Mouse (Mus musculus): ENCODE measurements around the gene Epn1. TPM values are rescaled to one million over a fixed set of nuclear protein-coding genes. Genes with fewer than 3 reads are reported as not detected.

Gene Epn1
- total and polyA plus RNA-seq, 2 experiments from 2014 or later: 111 to 433 TPM

DNA sequence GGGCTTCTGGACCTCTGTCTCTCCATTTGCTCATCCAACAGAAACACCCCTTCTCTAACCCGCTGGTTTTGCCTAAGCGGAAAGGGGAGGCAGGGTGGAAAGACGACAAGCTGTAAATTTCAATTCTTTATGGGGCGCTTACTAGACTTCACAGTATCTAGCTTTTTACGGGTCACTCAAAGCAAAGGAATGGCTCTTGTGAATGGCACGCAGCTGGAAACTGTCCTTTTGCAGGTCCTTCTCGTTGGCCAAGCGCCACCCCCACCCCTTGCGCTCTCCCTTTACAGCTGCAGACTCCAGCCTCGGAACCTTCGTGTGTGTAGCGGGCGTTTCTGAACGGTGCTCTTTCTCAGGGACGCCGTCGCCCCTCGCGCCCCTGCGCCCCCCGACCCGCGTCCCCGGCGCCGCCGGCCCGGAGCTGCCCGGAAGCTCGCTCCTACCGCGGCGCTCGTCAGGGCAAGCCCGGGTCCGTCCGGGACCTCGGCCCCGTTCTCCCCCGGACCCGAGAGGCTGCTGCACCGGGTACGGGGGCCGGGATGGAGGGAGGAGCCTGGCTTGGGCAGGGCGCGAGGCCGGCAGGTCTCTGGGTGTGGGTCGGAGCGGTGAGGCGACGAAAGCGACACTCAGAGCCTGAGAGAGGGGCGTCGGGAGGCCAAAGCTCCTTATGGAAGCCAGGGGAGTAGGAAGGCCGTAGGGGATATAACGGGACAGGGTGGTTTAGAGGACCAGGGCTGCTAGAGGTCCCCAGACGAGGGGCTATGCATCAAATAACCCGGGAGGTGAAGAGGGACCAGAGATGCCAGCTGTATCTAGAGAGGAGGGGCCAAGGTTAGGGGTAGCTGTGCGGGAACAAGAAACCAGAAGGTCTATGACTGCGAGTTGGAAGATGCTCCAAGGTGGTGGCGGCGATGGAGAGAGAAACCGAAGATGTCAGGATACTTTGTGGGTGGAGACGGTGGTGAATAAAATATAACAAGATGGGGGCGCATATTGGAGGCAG lies 28.5 kb upstream of the Epn1 start, which contains the start of gene Zfp580:
Zfp580 (plus strand) TSS at position 346 of the 1,000 bp plus-strand sequence.
- Histone ChIP-seq H3K9me3 (ENCODE audit: low read length) (no peaks in the 10 kb centered on the region), H3K9ac (replicated peaks; ENCODE audit: low read length) (peak within 1 kb of the TSS; percentile 88), H3K36me3 (ENCODE audit: insufficient read depth, low read length) (no peaks in the 10 kb centered on the region), H3K4me1 (ENCODE audit: insufficient read depth, low read length) (peaks cover 24% of the 10 kb centered on the region), H3K27me3 (ENCODE audit: insufficient read depth, low read length) (peaks cover 11% of the 10 kb centered on the region; the same call in 1 of the 2 replicates), H3K4me3 (ENCODE audit: low read length) (peak within 1 kb of the TSS; percentile 80), H3K4me2 (ENCODE audit: low read depth, low read length) (peak within 1 kb of the TSS; percentile 90), H3K27ac (peak within 1 kb of the TSS; percentile 94)
- TF ChIP-seq CTCF (IDR thresholded peaks at IDR 0.05; ENCODE audit: low read depth): no peak
- ATAC-seq: peak; percentile 89
- WGBS: 1% methylated on average over 65 of the region's 65 CpGs
- DNase-seq (ENCODE audit: low spot score): peak; percentile 89

DNA sequence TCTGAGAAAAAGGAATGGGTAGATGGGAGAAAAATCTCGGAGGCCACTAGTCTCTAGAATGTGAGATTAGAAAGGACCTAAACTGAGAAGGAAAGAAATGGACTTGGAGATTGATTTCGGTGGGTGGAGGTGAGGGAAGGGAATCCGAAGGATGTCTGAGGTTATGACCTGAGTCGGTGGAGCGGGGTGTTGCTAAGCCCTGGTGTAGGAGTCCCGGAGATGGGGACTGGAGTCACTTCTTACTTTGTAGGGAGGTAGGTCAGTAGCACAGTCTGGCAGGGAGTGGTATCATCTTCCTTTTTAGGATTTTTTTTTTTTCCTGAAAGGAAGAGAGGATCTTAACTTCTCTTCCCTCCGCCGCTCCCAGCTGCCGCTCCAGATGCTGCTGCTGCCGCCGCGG lies 27.6 kb upstream of the Epn1 start:
- DNase-seq (ENCODE audit: low spot score) (no peak), ATAC-seq (no peak)
- no peaks in the 10 kb centered on the region for H3K9me3 ChIP-seq (ENCODE audit: low read length)
- H3K4me3 ChIP-seq (ENCODE audit: low read length): peak overlapping the region; percentile 80
- H3K4me2 ChIP-seq (ENCODE audit: low read depth, low read length): peak overlapping the region; percentile 90
- 6% methylated on average over 10 of the region's 12 CpGs for WGBS
- H3K4me1 ChIP-seq (ENCODE audit: insufficient read depth, low read length): peaks cover 29% of the 10 kb centered on the region
- peak overlapping the region; percentile 94; the same call in 1 of the 2 replicates for H3K27ac ChIP-seq
- H3K27me3 ChIP-seq (ENCODE audit: insufficient read depth, low read length): peaks cover 11% of the 10 kb centered on the region; the same call in 1 of the 2 replicates
- H3K36me3 ChIP-seq (ENCODE audit: insufficient read depth, low read length): no peaks in the 10 kb centered on the region
- H3K9ac ChIP-seq (replicated peaks; ENCODE audit: low read length): peak overlapping the region; percentile 88
- no peak for TF ChIP-seq CTCF (IDR thresholded peaks at IDR 0.05; ENCODE audit: low read depth)

DNA sequence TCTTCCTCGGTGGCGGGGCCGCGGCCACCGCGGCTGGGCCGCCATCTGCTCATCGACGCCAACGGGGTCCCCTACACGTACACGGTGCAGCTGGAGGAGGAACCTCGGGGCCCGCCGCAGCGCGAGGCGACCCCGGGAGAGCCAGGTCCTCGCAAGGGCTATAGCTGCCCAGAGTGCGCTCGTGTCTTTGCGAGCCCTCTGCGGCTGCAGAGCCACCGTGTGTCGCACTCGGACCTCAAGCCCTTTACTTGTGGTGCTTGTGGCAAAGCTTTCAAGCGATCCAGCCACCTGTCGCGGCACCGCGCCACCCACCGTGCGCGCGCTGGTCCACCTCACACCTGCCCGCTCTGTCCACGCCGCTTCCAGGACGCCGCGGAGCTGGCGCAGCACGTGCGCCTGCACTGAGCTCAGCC lies 27.1 kb upstream of the Epn1 start:
- DNase-seq (ENCODE audit: low spot score) (no peak), ATAC-seq (no peak)
- Histone ChIP-seq H3K9me3 (ENCODE audit: low read length) (no peaks in the 10 kb centered on the region), H3K27me3 (ENCODE audit: insufficient read depth, low read length) (peaks cover 11% of the 10 kb centered on the region; the same call in 1 of the 2 replicates), H3K4me1 (ENCODE audit: insufficient read depth, low read length) (peaks cover 32% of the 10 kb centered on the region), H3K4me2 (ENCODE audit: low read depth, low read length) (peak overlapping the region; percentile 90), H3K36me3 (ENCODE audit: insufficient read depth, low read length) (no peaks in the 10 kb centered on the region), H3K4me3 (ENCODE audit: low read length) (peak overlapping the region; percentile 80), H3K9ac (replicated peaks; ENCODE audit: low read length) (peak overlapping the region; percentile 88), H3K27ac (peak overlapping the region; percentile 94)
- 4% methylated on average over 45 of the region's 45 CpGs for WGBS
- no peak for TF ChIP-seq CTCF (IDR thresholded peaks at IDR 0.05; ENCODE audit: low read depth)

GRCm38 (mm10) chr7:5053456-5054179 lies 26.4 kb upstream of the Epn1 start:
- Histone ChIP-seq H3K27me3 (ENCODE audit: insufficient read depth, low read length) (peaks cover 11% of the 10 kb centered on the region; the same call in 1 of the 2 replicates), H3K27ac (peak overlapping the region; percentile 49), H3K9me3 (ENCODE audit: low read length) (no peaks in the 10 kb centered on the region), H3K4me1 (ENCODE audit: insufficient read depth, low read length) (peaks cover 38% of the 10 kb centered on the region), H3K36me3 (ENCODE audit: insufficient read depth, low read length) (no peaks in the 10 kb centered on the region), H3K9ac (replicated peaks; ENCODE audit: low read length) (peak overlapping the region; percentile 88), H3K4me3 (ENCODE audit: low read length) (peak overlapping the region; percentile 80), H3K4me2 (ENCODE audit: low read depth, low read length) (peak overlapping the region; percentile 90)
- no peak for TF ChIP-seq CTCF (IDR thresholded peaks at IDR 0.05; ENCODE audit: low read depth)
- 10% methylated on average over 32 of the region's 32 CpGs for WGBS
- DNase-seq (ENCODE audit: low spot score): peak; percentile 60
- ATAC-seq: no peak

DNA sequence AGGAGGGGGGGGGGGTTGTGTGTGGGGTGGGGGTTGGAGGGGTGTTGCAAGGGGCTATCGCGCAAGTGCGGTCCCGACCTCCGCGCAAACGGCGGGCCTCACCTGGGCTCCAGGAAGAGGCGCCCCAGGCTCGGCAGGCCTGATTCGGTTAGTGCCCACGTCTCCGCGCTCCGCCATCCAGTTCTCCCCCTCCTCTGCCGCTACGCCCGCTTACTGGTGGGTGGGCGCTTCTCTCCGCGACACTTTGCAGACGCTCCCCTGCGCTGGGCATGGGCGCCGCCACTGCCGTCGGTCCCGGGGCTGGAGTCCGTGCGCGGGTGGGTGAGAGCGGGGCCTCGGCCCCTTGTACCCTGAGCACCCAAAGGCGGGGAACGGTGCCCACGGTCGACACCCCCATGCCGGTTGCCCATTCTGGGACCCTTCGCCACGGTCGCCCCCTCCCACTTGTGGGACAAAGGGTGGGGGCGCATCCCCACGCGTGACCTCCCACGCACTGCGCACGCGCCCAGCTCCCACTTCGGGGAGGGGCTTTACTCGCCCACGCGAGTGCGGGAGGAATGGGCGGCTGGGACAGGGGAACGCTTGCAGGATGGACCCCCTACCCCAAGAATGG lies 23.3 kb upstream of the Epn1 start:
- Histone ChIP-seq H3K27ac (peak overlapping the region; percentile 73), H3K9ac (replicated peaks; ENCODE audit: low read length) (peak overlapping the region; percentile 56), H3K4me2 (ENCODE audit: low read depth, low read length) (peak overlapping the region; percentile 71), H3K4me1 (ENCODE audit: insufficient read depth, low read length) (peaks cover 34% of the 10 kb centered on the region), H3K4me3 (ENCODE audit: low read length) (peak overlapping the region; percentile 49), H3K27me3 (ENCODE audit: insufficient read depth, low read length) (peaks cover 11% of the 10 kb centered on the region; the same call in 1 of the 2 replicates), H3K36me3 (ENCODE audit: insufficient read depth, low read length) (no peaks in the 10 kb centered on the region), H3K9me3 (ENCODE audit: low read length) (no peaks in the 10 kb centered on the region)
- DNase-seq (ENCODE audit: low spot score): peak; percentile 80
- no peak for TF ChIP-seq CTCF (IDR thresholded peaks at IDR 0.05; ENCODE audit: low read depth)
- WGBS: 2% methylated on average over 55 of the region's 55 CpGs
- ATAC-seq: peak; percentile 16

GRCm38 (mm10) chr7:5057381-5057780 lies 22.7 kb upstream of the Epn1 start:
- DNase-seq (ENCODE audit: low spot score) (no peak), ATAC-seq (no peak)
- no peak for TF ChIP-seq CTCF (IDR thresholded peaks at IDR 0.05; ENCODE audit: low read depth)
- Histone ChIP-seq H3K27ac (peak overlapping the region; percentile 73; the same call in 1 of the 2 replicates), H3K4me3 (ENCODE audit: low read length) (peak overlapping the region; percentile 49), H3K4me2 (ENCODE audit: low read depth, low read length) (peak overlapping the region; percentile 71), H3K9me3 (ENCODE audit: low read length) (no peaks in the 10 kb centered on the region), H3K36me3 (ENCODE audit: insufficient read depth, low read length) (no peaks in the 10 kb centered on the region), H3K4me1 (ENCODE audit: insufficient read depth, low read length) (peaks cover 34% of the 10 kb centered on the region), H3K9ac (replicated peaks; ENCODE audit: low read length) (peak overlapping the region; percentile 56), H3K27me3 (ENCODE audit: insufficient read depth, low read length) (peaks cover 11% of the 10 kb centered on the region; the same call in 1 of the 2 replicates)
- WGBS: 30% methylated on average over 8 of the region's 8 CpGs
